Mouse (Mus musculus) common myeloid progenitor, adult 5-6 weeks (primary cell): ENCODE data around the gene Adgrv1. TPM values are rescaled to one million over a fixed set of nuclear protein-coding genes. Genes with fewer than 3 reads are reported as not detected.

ENCODE experiments used
- ATAC-seq: replicated peaks from 2 replicates; pipeline ENCODE4 v1.8.0; 2016; ENCODE audit warnings: low read depth, mild to moderate bottlenecking, moderate TSS enrichment, inconsistent platforms; ENCODE audit not compliant: poor library complexity, severe bottlenecking
- total RNA-seq: library from RNA; stranded (forward); fragments of 200-1000, 187-1606 nt; gene quantifications from 2 replicates; pipeline ENCODE4 v1.2.3, GENCODE M21; 2017

The Adgrv1 gene
- total RNA-seq, 1 experiment from 2014 or later: not detected

- peak; percentile 71 for ATAC-seq
Observed at GRCm38 (mm10) chr13:81437088-81437487, 195.9 kb downstream of the Adgrv1 start.

GRCm38 (mm10) chr13:81426896-81427755 lies 205.8 kb downstream of the Adgrv1 start:
- peak; percentile 66; the same call in 1 of the 2 replicates for ATAC-seq

GRCm38 (mm10) chr13:81425111-81425510 lies 207.8 kb downstream of the Adgrv1 start:
- no peak for ATAC-seq

- ATAC-seq: no peak
Observed at GRCm38 (mm10) chr13:81424002-81424401, 209.0 kb downstream of the Adgrv1 start.

GRCm38 (mm10) chr13:81407881-81408460 lies 225.0 kb downstream of the Adgrv1 start:
- no peak for ATAC-seq

- no peak for ATAC-seq
Observed at GRCm38 (mm10) chr13:81402826-81403225, 230.1 kb downstream of the Adgrv1 start.

- ATAC-seq: no peak
Observed at GRCm38 (mm10) chr13:81402191-81402590, 230.8 kb downstream of the Adgrv1 start.

- ATAC-seq: no peak
Observed at GRCm38 (mm10) chr13:81401742-81402141, 231.2 kb downstream of the Adgrv1 start.

GRCm38 (mm10) chr13:81385597-81386362 lies 247.2 kb downstream of the Adgrv1 start:
- ATAC-seq: no peak

- no peak for ATAC-seq
Observed at GRCm38 (mm10) chr13:81381835-81382234, 251.1 kb downstream of the Adgrv1 start.

GRCm38 (mm10) chr13:81370801-81371456 lies 262.0 kb downstream of the Adgrv1 start:
- ATAC-seq: 0 out of 2 replicates have a peak, but pooled peaks have one; percentile 29

- ATAC-seq: no peak
Observed at GRCm38 (mm10) chr13:81370196-81370595, 262.8 kb downstream of the Adgrv1 start.

GRCm38 (mm10) chr13:81369564-81369963 lies 263.4 kb downstream of the Adgrv1 start:
- ATAC-seq: peak; percentile 63; the same call in 1 of the 2 replicates

- no peak for ATAC-seq
Observed at GRCm38 (mm10) chr13:81368987-81369386, 264.0 kb downstream of the Adgrv1 start.

- ATAC-seq: no peak
Observed at GRCm38 (mm10) chr13:81367681-81368376, 265.1 kb downstream of the Adgrv1 start.

- ATAC-seq: no peak
Observed at GRCm38 (mm10) chr13:81360338-81360737, 272.6 kb downstream of the Adgrv1 start.

- no peak for ATAC-seq
Observed at GRCm38 (mm10) chr13:81358766-81359165, 274.2 kb downstream of the Adgrv1 start.

- ATAC-seq: no peak
Observed at GRCm38 (mm10) chr13:81358365-81358764, 274.6 kb downstream of the Adgrv1 start.

GRCm38 (mm10) chr13:81357215-81357614 lies 275.7 kb downstream of the Adgrv1 start:
- ATAC-seq: no peak
